8 mouse cellular contexts compared by ENCODE assay signal in genomic region chr7:128529574-128530051, GRCm38 (mm10). TPM values are rescaled to one million over a fixed set of nuclear protein-coding genes. Genes with fewer than 3 reads are reported as not detected.
A peak's percentile ranks its signal among the peaks of the same experiment; 100 is the strongest.
DNase-seq lines count a peak whose midpoint lies in the region; ATAC-seq and TF ChIP-seq lines count a peak whose summit lies in the region.

No protein-coding gene starts in this region.

- H3K4me2 ChIP-seq in forebrain, postnatal 0 days (ENCODE audit: low read depth), result no peak overlapping the region
- H3K4me2 ChIP-seq in hindbrain, postnatal 0 days (ENCODE audit: low read depth, low read length), result no peak overlapping the region
- no peak overlapping the region for H3K4me2 ChIP-seq in lung, postnatal 0 days (replicated peaks; ENCODE audit: low read depth, low read length)

- peak overlapping the region; percentile 45; the same call in 1 of the 2 replicates for H3K27ac ChIP-seq in forebrain, postnatal 0 days (ENCODE audit: low read depth, low read length)
- H3K27ac ChIP-seq in hindbrain, postnatal 0 days, result peak overlapping the region; percentile 66; the same call in 1 of the 2 replicates
- H3K27ac ChIP-seq in lung, postnatal 0 days (ENCODE audit: low read length), result peak overlapping the region; percentile 60

- WGBS in forebrain, postnatal 0 days, result 33% methylated on average over 14 of the region's 14 CpGs
- whole genome bisulfite sequencing in hindbrain, postnatal 0 days, result 25% methylated on average over 14 of the region's 14 CpGs
- 22% methylated on average over 14 of the region's 14 CpGs for WGBS in lung, postnatal 0 days

- no peak overlapping the region; the same call in 1 of the 2 replicates for H3K9ac ChIP-seq in forebrain, postnatal 0 days
- 0 out of 2 replicates have a peak overlapping the region, but pooled peaks have one; percentile 13 for H3K9ac ChIP-seq in hindbrain, postnatal 0 days (replicated peaks; ENCODE audit: low read length)
- H3K9ac ChIP-seq in lung, postnatal 0 days (replicated peaks; ENCODE audit: low read depth), result no peak overlapping the region

- DNase-seq in gastrocnemius, adult 18-20 months (ENCODE audit: low spot score), result peak; percentile 68
- no peak for DNase-seq in gastrocnemius, postnatal 10 days
- peak; percentile 90 to 96 for DNase-seq in adrenal gland, adult (ENCODE audit: inconsistent age in 2 of 2, low spot score in 1 of 2)
- peak; percentile 52 for DNase-seq in forebrain, postnatal 0 days
- DNase-seq in hindbrain, postnatal 0 days (ENCODE audit: low spot score), result peak; percentile 70
- DNase-seq in lung, postnatal 0 days (ENCODE audit: low spot score), result peak; percentile 71
- DNase-seq in retina, postnatal 1 day, result peak; percentile 36
- no peak for DNase-seq in urinary bladder, adult 2 months (ENCODE audit: low spot score)

- no peaks in the 10 kb centered on the region for H3K9me3 ChIP-seq in forebrain, postnatal 0 days (ENCODE audit: low read length)
- H3K9me3 ChIP-seq in hindbrain, postnatal 0 days (ENCODE audit: low read length), result no peaks in the 10 kb centered on the region
- no peaks in the 10 kb centered on the region for H3K9me3 ChIP-seq in lung, postnatal 0 days (ENCODE audit: low read length)

- no peak overlapping the region for H3K4me3 ChIP-seq in forebrain, postnatal 0 days (ENCODE audit: low read depth, low read length)
- no peak overlapping the region for H3K4me3 ChIP-seq in hindbrain, postnatal 0 days (ENCODE audit: low read length)
- no peak overlapping the region for H3K4me3 ChIP-seq in lung, postnatal 0 days (ENCODE audit: low read depth, low read length)

- ATAC-seq in forebrain, postnatal 0 days, result peak; percentile 84
- peak; percentile 61; the same call in 1 of the 2 replicates for ATAC-seq in hindbrain, postnatal 0 days
- ATAC-seq in lung, postnatal 0 days, result peak; percentile 63

- no peak for TF ChIP-seq CTCF in forebrain, postnatal 0 days (IDR thresholded peaks at IDR 0.05; ENCODE audit: low read depth)
- no peak for TF ChIP-seq CTCF in hindbrain, postnatal 0 days (IDR thresholded peaks at IDR 0.05; ENCODE audit: low read depth)
- TF ChIP-seq CTCF in lung, postnatal 0 days (IDR thresholded peaks at IDR 0.05), result no peak

- no peaks in the 10 kb centered on the region for H3K27me3 ChIP-seq in forebrain, postnatal 0 days (ENCODE audit: insufficient read depth, low read length)
- no peaks in the 10 kb centered on the region for H3K27me3 ChIP-seq in hindbrain, postnatal 0 days (ENCODE audit: insufficient read depth, low read length)
- no peaks in the 10 kb centered on the region for H3K27me3 ChIP-seq in lung, postnatal 0 days (replicated peaks; ENCODE audit: insufficient read depth, low read length)

- peaks cover 20% of the 10 kb centered on the region for H3K4me1 ChIP-seq in forebrain, postnatal 0 days (ENCODE audit: insufficient read depth)
- peaks cover 29% of the 10 kb centered on the region for H3K4me1 ChIP-seq in hindbrain, postnatal 0 days (ENCODE audit: insufficient read depth, low read length)
- H3K4me1 ChIP-seq in lung, postnatal 0 days (ENCODE audit: insufficient read depth, low read depth, low read length), result peaks cover 51% of the 10 kb centered on the region

- no peaks in the 10 kb centered on the region for H3K36me3 ChIP-seq in forebrain, postnatal 0 days (ENCODE audit: insufficient read depth)
- no peaks in the 10 kb centered on the region for H3K36me3 ChIP-seq in hindbrain, postnatal 0 days (ENCODE audit: insufficient read depth, low read length)
- H3K36me3 ChIP-seq in lung, postnatal 0 days (ENCODE audit: insufficient read depth, low read length), result no peaks in the 10 kb centered on the region

- TF ChIP-seq EP300 in lung, postnatal 0 days (IDR thresholded peaks at IDR 0.05), result no peak

RNA-seq across cellular contexts. Expression of gene Bag3, which starts 6.2 kb away (rescaled TPM):
- total RNA-seq in gastrocnemius, adult 18-20 months (2021), result 100 to 1,000 TPM; 129 to 219 TPM
- 10 to 100 TPM; 85.7 to 94.3 TPM for total RNA-seq in gastrocnemius, postnatal 10 days (2021)
- 2.2 and 4.1 TPM in 2 replicates for total RNA-seq in forebrain, postnatal 0 days (2014; rRNA removed)
- 3.0 and 3.8 TPM in 2 replicates for polyA plus RNA-seq in forebrain, postnatal 0 days (2015; fragmentation: Nextera tagmentation; extraction: Ambion mirVana)
- 4.5 and 6.7 TPM in 2 replicates for total RNA-seq in hindbrain, postnatal 0 days (2014; rRNA removed)
- polyA plus RNA-seq in hindbrain, postnatal 0 days (2015; fragmentation: Nextera tagmentation; extraction: Ambion mirVana), result 4.7 and 5.2 TPM in 2 replicates
- polyA plus RNA-seq in lung, postnatal 0 days (2015; fragmentation: Nextera tagmentation; extraction: Ambion mirVana), result 20.3 and 23.7 TPM in 2 replicates
- polyA plus RNA-seq in urinary bladder, adult 2 months (2012; rRNA removed), result 30.4 and 54.6 TPM in 2 replicates

Comparison
In these comparisons a context has a peak if more than half of its experiments do, and no peak if none do; other contexts are left out.
1. DNase-seq: peak in gastrocnemius, adult 18-20 months (single experiment), adrenal gland, adult (2 of 2), forebrain, postnatal 0 days (single experiment), hindbrain, postnatal 0 days (single experiment), lung, postnatal 0 days (single experiment) and retina, postnatal 1 day (single experiment); none in gastrocnemius, postnatal 10 days (single experiment) and urinary bladder, adult 2 months (single experiment).
2. RNA of gene Bag3, which starts 6.2 kb away (total RNA-seq): 129 to 219 TPM in gastrocnemius, adult 18-20 months and 85.7 to 94.3 TPM in gastrocnemius, postnatal 10 days; 4.5 to 6.7 TPM in hindbrain, postnatal 0 days and 2.2 to 4.1 TPM in forebrain, postnatal 0 days; every median in the first group is over 10 times any median in the second.
3. Peak in every context shown above with its lines, with median percentiles within 50 percentile points of each other: ATAC-seq and H3K27ac ChIP-seq.